Mouse (Mus musculus): ENCODE measurements around the gene Mad2l2.
A peak's percentile ranks its signal among the peaks of the same experiment; 100 is the strongest.
"Not testable (repeated sequence)": the region's sequence is repeated elsewhere in the genome, so short reads cannot be mapped to it uniquely, and the experiment has no call there.

Mad2l2 gene

DNA sequence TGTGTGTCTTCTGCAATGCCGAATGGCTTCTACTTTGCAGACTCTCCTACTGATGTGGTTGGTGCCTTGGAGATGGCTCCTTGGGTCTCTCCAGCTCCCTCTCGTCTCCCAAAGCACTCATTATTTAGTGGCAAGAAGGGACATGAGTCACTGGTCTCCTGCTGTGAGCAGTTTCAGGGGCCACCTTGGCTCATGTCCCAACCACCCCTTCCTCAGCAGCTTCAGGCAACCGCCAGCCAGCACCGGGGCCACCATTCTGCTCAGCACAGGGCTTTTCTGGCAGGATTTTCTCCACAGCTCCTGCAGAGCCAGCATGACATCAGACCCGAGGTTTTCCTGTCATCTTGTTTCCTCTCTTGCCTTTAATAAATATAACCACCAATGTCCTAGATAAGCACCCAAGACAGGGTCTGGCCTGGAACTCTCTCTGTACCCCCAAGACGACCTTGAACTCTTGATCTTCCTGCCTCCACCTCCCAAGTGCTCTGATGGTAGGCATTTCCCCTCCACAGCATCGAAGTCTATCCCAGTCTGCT lies 21.6 kb upstream of the Mad2l2 start:
- DNase-seq: no peak

DNA sequence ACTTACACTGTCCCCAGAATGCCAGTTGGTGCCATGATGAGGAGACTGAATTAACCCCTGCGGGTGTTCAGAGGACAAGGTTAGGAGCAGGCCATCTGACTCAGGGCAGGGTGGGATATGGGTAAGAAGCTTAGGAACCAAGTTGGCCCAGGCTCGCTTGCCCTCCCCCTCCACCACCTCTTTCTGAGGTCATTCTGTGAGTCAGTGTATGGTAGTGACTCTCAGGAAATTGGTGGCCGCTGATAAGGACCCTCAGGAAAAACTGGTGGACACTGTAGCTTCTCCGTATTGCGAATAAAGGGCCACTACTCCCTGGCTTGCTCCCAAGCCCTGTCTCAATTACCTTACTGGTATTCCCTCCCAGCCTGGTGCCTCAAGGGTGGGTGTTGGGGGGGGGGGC lies 21.0 kb upstream of the Mad2l2 start:
- DNase-seq: no peak

DNA sequence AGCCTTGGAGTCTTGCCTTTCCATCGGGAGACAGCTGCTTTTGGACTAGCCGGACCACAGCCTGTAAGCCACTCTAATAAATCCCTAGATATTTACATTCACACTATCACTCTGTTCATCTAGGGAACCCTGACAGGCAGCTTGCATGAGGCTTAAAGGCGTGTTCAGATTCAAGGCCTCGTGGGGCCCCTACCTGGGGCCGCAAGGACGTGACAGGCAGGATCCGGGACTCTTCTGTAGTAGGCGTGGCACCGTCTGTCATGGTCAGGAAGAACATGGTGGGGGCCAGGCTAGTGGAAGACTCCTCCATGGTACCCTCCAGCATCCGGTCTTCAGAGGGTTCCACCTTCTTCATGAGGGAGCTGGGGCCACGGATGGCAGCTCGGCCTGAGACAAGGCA lies 17.7 kb upstream of the Mad2l2 start:
- no peak for DNase-seq

DNA sequence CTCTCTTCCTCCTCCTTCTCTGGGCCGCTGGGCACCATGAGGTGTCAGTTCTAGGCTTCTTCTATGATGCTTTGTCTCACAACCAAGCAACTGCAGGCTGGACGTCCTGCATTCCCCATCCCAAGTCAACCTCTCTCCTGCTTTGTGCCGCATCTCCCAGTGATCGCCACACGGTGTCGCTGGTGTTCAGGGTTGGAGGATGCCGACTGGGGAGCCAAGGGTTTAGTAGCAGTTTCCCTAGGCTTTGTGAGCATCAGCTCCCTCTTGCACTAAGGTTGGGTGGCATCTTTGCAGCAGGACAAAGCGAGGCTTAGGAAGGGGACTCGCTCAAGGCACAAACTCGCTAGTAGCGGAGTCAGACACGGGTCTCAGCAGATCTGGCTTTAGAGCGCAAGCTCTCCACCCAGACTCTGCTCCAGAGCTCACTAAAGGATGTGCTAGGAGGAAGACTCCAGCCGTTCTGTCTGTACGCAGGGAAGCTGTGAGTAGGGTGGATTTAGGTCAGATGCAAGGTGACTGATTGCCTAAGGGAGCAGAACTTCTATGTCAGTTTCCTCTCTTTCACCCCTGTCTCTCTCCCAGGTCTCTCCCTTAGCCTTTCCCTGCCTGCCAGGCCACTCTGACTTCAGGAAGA lies 15.3 kb upstream of the Mad2l2 start:
- peak; percentile 80 to 84 for DNase-seq

DNA sequence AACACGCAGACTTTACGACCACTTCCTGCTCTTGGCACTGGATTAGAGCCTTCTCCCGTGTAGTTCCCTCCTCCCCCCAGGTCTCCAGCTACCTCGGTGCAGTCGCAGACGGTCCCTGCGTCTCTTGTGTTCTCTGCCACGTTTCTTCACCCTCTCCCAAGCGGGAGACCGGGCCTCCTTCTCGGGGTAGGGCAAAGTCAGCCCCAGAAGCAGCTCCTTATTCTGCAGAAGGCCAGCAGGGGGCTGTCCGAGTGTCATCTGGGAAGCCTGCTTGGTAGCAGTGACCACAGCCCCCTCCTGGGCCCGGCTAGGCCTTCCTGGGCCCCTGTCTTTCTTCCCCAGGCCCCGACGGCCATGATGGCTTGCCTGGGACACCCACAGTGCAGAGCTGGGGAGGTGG lies 14.7 kb upstream of the Mad2l2 start:
- DNase-seq: peak; percentile 67 to 70

DNA sequence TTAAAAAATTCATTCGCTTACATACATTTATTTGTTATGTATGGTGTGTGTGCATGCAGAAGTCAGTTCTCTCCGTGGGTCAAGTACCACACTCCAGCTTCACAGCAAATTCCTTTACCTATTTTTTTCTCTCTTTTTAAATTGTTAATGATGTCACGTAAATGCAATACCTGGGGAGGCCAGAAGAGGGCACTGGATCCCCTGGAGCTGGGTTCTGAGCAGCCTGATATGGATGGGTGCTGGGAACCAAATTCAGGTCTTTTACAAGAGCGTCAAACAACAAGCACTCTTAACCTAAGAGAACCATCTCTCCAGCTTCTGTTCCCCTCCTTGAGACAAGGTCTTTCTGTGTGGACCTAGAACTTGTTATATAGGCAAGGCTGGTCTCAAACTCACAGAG lies 13.5 kb upstream of the Mad2l2 start:
- DNase-seq: no peak

DNA sequence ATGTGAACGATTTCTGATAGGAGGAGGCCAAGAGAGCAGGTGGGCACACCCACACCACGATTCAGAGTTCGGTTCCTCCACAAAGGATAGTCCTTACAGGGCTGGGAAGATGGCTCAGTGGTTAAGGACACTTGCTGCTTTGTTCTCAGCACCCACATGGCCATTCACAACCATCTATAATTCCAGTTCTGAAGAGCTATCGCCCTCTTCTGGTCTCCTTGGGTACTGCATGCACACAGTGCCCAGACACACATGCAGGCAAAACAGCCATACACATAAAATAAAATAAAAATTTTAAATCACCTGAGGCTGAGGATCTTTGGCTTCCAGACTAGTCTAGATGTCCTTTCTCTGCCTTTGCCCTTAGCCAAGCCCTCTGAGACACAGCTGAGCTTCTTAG lies 12.8 kb upstream of the Mad2l2 start:
- DNase-seq: no peak

DNA sequence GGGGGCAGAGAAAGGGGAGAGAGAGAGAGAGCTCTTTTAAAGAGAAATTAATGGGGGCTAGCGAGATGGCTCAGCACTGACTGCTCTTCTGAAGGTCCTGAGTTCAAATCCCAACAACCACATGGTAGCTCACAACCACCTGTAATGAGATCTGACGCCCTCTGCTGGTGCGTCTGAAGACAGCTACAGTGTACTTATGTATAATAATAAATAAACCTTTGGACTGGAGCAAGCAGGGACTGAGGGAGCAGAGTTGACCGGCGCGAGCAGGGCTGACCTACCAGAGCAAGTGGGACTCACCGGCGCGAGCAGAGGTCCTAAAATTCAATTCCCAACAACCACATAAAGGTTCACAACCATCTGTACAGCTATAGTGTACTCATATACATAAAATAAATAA lies 10.6 kb upstream of the Mad2l2 start:
- DNase-seq: not testable (repeated sequence)

DNA sequence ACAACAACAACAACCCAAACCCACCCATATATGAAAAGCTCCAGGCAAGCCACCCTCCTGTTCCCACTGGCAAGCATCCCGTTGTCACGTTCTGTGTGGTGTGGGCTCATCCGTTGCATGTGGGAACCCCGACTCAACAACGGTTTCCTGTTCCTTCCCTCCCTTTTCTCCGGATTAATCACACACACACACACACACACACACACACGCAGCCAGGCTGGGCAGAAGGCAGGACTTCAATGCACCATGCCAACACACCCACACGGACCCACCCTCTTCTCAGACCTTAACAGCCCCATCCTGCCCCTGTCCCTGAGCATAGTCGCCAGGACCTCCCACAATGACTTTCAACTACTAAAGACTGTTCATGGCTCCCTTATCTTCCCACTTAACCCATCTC lies 9.6 kb upstream of the Mad2l2 start:
- DNase-seq: no peak

DNA sequence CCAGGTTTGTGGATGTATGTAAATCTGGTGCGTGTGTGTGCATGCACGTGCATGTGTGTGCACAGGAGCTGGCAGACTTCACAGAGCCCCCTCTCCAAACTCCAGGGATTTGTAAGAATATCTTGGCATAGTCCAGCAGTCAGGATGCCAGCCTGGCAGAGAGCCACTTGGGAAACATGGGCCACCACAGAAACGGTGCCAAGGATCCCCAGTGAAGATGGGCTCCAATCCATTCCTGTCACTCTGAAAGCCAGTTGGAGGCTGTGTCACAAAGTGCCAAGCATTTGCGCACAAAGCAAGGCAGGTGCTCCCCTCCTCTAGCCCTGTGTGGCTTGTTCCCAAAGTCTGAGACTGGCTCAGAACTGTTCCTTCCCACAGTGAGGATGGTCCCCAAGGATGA lies 8.8 kb upstream of the Mad2l2 start:
- no peak for DNase-seq

DNA sequence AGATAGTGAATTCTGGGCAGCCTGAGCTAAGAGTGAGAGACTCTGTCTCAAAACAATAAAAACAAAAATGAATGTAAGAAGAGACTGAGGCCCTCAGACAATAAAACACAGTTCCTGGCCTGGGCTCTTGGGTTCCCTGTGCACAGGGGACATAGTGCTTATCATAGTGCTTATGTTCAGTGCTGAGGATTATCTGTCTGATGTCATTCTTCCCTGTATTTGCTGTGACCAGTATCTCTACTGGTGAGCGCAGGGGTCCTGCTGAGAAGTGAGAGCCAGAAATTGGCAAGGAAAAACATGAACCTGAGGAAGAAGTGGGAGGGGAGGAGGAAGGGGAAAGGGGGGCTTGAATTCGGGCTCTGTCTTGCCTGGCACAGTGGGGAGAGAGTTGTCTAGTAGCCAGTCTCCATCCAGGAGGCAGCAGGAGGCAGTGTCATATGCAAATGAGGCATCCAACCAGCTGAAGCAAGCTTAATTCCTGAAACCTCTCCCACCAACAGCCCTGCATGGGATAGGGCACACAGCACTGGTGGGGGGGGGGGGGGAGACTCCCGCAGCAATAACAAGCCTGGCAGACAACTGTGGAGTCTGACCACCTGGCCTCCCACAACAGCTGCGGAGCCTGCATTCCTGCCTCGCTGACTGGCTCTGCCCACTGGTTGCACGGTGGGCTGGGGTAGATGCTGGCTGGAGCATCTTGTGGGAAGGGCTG lies 8.0 kb upstream of the Mad2l2 start:
- no peak for DNase-seq

DNA sequence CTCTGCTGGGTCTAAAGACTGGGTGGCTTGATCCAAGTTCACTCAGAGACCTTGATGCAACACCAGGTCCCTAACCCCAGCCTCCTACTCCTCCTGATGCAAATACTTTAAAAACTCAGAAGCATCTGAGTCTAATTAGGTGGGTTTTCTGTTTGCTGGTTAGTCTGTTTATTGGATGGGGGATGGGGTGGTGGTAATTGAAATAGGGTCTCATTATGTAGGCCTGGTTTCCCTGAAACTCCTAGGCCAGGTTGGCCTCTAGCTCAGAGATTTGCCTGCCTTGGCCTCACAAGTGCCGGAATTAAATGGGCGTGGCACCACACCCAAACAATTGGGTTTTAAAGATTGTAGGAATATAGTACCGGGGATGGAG lies 7.5 kb upstream of the Mad2l2 start:
- DNase-seq: no peak

DNA sequence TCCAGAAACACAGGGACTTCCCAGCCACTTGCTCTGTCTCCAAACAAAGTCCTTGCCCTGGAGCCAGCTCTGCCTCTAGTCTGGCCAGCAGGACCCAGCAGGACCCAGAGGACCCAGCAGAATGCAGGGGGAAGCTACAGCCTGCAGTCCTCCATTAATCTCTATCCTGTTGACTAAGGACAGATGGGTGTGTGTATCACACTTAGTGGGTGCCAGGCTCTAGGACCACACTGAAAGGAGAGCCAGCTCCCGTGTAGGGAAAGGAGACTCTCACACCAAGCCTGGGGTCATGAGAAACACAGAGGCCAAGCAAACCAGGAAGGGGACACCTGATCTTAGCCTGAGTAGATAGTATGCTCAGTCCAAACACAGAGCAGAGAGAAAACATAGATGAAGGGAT lies 1.9 kb upstream of the Mad2l2 start:
- no peak for DNase-seq

DNA sequence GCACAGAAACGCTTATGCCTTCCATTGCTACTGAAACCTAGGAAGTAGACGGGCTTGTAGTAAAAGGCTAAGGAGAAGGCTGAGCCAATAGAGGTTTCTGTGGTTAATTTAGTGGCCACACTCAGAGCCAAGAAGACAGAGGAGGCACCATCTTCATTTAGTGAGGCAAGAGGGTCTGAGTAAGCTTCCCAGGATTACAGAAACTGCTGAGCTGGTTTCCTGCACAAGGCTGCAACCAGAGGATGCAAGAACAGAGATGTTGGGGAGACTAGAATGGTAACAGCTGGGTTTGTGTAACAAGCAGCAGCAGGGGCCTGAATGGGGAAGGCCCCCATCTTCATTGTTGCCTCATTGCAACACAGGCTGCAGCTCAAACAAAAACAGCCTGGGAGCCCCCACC lies 1.5 kb upstream of the Mad2l2 start:
- no peak for DNase-seq

DNA sequence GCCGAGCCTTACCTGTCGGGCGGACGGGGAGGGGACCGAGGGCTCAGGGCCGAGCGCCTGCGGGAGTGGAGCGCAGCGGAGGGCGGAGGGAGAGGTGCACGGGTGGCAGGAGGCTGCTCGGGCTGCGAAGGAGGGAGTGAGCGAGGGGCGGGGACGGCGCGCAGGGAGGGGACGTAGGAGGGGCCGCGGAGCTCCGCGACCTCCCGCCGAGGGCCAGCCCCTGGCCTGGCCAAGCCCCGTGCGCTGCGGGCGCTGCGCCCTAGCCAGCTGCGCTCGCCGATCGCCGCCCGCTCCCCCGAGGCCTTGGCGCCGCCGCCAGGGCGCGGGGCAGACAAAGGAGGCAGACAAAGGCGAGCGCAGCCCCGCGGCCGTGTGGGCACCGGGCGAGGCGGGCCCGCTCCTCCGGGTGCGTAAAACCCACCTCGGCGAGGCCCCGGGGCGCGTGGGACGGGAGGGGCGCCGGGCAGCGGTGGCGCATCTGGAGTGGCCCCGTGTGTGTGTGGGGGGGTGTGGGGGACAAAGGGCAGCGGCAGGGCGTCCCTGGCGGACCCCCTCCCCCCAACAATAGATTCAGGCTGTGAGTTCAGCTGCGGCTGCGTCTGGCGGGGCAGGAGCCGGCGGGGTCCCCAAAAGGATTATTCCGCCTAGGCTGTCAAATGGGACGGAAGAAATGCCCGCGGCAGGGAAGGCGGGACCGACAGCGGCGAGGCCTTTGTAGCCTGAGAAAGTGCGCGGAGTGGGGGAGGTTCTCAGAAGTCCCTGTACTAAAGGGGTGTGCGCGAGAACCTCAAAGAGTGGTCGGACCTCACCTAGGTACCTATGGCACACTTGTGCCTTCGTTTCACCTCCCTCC lies 603 bp downstream of the Mad2l2 start, which contains the start of gene Draxin:
TSS of gene Draxin (minus strand) at position 138 of the 853 bp plus-strand sequence.
- DNase-seq: peak; percentile 42 to 66

DNA sequence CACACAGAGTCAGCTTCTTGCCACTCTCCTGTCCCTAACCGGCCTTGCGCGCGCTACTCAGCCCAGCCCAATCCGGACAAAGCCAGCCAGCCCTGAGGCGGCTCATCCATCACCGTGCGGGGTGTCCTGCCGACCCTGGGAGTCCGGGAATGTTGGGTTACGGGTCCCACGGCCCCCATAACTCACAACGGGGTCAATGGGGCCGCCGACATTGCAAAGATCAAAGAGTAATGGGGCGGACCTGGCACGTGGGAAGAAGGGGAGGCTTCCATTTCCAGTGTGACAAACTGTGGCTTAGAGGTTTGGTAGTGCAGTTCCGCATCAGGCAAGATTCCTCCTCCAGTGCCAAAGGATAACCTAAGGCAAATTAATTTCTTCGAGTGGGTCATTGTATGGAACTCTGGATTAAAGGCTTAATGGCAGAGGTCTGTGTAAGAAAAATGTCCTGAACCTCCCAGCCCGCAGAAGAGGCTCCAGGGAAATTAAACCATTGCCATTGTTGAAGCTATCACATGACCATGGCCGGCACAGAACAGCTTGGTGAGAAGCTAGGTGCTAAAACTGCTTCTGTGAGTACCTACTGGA lies 1.4 kb downstream of the Mad2l2 start:
- DNase-seq: no peak

DNA sequence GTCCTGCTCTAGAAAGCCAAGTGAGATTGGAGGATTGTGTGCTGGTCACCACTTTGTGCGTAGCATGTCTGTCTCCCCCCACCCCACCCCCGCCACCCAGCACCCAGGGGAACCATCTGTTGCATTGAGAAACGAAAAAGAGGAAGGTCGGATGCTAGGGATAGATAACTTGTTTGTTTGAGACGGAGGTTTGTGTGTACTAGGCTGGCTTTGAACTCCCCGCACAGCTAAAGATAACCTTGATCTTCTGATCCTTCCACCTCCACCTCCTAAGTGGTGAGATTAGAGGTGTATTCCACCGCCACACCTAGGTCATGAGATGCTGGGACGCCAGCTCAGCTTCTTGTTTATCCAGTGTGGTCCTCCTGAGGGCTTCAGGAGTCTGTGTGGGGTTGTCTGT lies 4.8 kb downstream of the Mad2l2 start:
- no peak for DNase-seq

DNA sequence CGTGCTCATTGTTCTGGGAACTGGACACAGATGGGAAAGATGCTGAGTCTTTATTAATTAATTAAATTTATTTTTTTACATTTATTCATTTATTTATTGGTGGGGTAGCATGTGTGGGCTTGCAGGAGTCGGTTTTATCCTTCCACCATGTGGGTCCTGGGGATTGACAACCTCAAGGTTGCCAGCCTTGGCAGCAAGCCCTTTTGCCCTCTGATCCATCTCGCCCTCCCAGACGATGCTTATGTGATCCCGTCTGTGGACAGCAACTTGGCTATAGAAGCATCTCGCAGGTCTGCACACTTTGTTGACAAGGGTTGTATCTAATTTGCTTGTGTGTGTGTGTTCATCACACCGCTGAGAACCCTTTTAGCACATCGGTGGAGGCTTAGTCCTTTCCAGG lies 7.3 kb downstream of the Mad2l2 start:
- DNase-seq: no peak

DNA sequence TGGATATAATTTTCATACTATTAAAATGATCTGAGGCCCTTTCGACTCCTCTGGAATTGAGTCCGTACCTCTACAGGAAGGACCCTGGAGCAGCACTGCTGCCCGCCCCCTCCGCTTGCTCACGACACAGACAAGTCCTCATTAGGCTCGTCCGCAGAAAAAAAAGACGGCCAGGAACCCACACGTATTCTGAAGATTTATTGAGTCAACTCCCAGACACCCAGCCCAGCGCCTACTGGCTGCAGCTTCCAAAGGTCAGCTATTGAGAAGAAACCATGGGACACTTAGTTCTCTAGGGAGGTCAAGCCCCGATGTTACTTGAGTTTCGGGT lies 9.5 kb downstream of the Mad2l2 start:
- DNase-seq: no peak

DNA sequence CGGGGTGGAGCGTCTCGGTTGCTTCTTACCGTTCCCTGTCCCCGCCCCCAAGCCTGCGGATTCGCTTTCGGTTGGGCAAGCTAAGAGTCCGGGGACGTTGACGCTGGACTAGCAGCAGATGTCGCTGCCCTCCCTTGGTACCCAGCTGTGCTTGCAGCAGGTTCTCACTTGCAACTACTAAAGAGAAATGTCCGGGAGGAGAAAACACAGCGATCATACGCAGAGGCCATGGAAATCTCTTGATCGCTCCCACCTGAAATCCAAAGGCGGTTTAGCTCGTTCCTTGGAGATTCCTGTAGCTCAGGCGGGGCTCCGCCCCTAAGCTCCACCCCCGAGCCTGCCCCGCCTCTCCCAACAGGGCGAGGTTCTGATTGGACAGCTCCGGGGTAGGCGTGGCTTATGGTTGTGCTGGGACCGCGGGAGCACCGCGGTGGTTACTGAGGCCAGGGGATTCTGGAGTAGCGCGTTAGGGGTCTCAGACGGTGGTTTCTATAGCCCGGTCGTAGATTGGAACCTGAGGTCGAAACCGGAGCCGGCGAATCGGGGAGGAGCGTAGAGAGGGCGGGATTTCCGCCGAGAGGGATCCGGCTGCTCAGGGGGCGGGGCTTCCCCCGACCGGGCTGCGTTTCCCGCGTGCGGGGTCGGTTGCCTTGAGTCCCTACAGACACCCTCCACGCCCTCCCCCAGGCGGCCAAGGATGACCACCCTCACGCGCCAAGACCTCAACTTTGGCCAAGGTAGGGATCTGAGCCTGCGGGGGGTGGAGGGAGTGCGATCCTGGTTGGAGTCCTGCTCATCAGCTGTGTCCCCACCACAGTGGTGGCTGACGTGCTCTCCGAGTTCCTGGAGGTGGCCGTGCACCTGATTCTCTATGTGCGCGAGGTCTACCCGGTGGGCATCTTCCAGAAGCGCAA lies 10.2 kb downstream of the Mad2l2 start:
- peak; percentile 96 to 97 for DNase-seq

DNA sequence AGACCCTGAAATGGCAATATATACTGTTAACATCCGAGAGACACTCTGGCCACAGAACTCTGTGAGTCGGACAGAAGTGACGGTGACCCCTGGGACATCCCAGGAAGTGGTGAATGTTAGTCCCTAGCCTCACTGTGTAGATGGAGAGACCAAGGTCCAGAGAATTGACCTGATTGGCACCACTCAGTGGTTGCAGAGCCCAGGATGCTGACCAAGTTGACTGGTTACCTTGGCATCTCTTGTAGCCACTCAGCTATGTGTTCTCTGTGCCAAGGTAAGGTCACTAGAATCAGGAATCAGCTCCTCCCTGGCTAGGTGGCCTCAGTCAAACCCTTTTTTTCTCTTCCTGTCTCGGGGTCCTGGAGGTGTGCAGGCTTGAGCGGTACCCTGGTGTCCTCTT lies 13.5 kb downstream of the Mad2l2 start:
- no peak for DNase-seq

DNA sequence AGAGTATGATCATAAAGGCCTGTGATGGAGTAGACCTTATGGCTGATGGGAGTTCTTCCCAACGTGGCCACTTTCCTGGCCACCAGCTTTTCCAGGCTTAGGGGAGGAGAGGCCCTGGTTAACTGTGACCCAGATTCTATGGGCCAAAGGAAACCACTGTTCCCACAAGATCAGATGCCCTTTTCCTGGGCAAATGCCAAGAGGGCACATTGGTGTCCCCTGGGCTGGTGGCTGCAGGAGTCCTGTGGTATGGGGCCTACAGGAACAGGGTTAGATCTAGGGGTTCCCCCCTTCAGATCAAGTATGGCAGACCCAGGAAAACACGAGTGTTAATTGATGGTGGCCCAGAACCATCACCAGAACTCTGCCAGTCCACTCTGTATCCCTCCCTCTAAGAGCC lies 17.5 kb downstream of the Mad2l2 start:
- no peak for DNase-seq

Data from kidney, postnatal 25 days (tissue).